Mouse (Mus musculus): ENCODE results near the gene Pdzd8. TPM values are rescaled to one million over a fixed set of nuclear protein-coding genes. Genes with fewer than 3 reads are reported as not detected.

Pdzd8 gene
- polyA plus RNA-seq, 1 experiment from 2014 or later = 12.6 TPM

GRCm38 (mm10) chr19:59315308-59315707 is 30.3 kb downstream of the Pdzd8 start:
- Histone ChIP-seq H3K4me2 (ENCODE audit: low read length) (no peak overlapping the region), H3K27me3 (ENCODE audit: control insufficient read depth, insufficient read depth, low read length) (no peaks in the 10 kb centered on the region), H3K9me3 (ENCODE audit: control insufficient read depth, low read length) (no peaks in the 10 kb centered on the region), H3K4me1 (ENCODE audit: control insufficient read depth in 2 of 2, insufficient read depth in 2 of 2, low read length in 2 of 2) (no peaks in the 10 kb centered on the region), H3K27ac (replicated peaks in 1 of 2; ENCODE audit: control insufficient read depth in 1 of 2, insufficient read depth in 1 of 2, low read depth in 2 of 2, low read length in 2 of 2) (no peak overlapping the region), H3K4me3 (ENCODE audit: control insufficient read depth in 1 of 2, insufficient read depth in 1 of 2, low read depth in 1 of 2, low read length in 2 of 2) (no peak overlapping the region), H3K9ac (ENCODE audit: low read length) (no peak overlapping the region), H3K36me3 (ENCODE audit: control insufficient read depth, insufficient read depth, low read length) (peaks cover 6% of the 10 kb centered on the region; the same call in 1 of the 2 replicates)
- ATAC-seq (ENCODE audit: insufficient number of reproducible peaks, insufficient read depth, low FRiP score, low read depth) = no peak

- no peak overlapping the region for H3K9ac ChIP-seq (ENCODE audit: low read length)
- H3K27me3 ChIP-seq (ENCODE audit: control insufficient read depth, insufficient read depth, low read length) = no peaks in the 10 kb centered on the region
- no peak overlapping the region for H3K4me3 ChIP-seq (ENCODE audit: control insufficient read depth in 1 of 2, insufficient read depth in 1 of 2, low read depth in 1 of 2, low read length in 2 of 2)
- no peak for ATAC-seq (ENCODE audit: insufficient number of reproducible peaks, insufficient read depth, low FRiP score, low read depth)
- H3K9me3 ChIP-seq (ENCODE audit: control insufficient read depth, low read length) = no peaks in the 10 kb centered on the region
- WGBS = 74% methylated on average over 5 of the region's 5 CpGs
- H3K27ac ChIP-seq (replicated peaks in 1 of 2; ENCODE audit: control insufficient read depth in 1 of 2, insufficient read depth in 1 of 2, low read depth in 2 of 2, low read length in 2 of 2) = no peak overlapping the region
- H3K4me1 ChIP-seq (ENCODE audit: control insufficient read depth in 2 of 2, insufficient read depth in 2 of 2, low read length in 2 of 2) = 0 out of 4 replicates have a peak, but pooled peaks cover 0 to 4% of the 10 kb centered on the region in 2 experiments
- H3K4me2 ChIP-seq (ENCODE audit: low read length) = no peak overlapping the region
- peaks cover 8% of the 10 kb centered on the region; the same call in 1 of the 2 replicates for H3K36me3 ChIP-seq (ENCODE audit: control insufficient read depth, insufficient read depth, low read length)
These were observed 53.3 kb downstream of the Pdzd8 start for GRCm38 (mm10) chr19:59292183-59292839.

- no peak overlapping the region for H3K4me3 ChIP-seq (ENCODE audit: control insufficient read depth in 1 of 2, insufficient read depth in 1 of 2, low read depth in 1 of 2, low read length in 2 of 2)
- H3K4me2 ChIP-seq (ENCODE audit: low read length) = no peak overlapping the region
- no peaks in the 10 kb centered on the region for H3K9me3 ChIP-seq (ENCODE audit: control insufficient read depth, low read length)
- 71% methylated on average over 6 of the region's 6 CpGs for WGBS
- H3K27me3 ChIP-seq (ENCODE audit: control insufficient read depth, insufficient read depth, low read length) = no peaks in the 10 kb centered on the region
- H3K36me3 ChIP-seq (ENCODE audit: control insufficient read depth, insufficient read depth, low read length) = 0 out of 2 replicates have a peak, but pooled peaks cover under 1% of the 10 kb centered on the region
- no peak overlapping the region for H3K9ac ChIP-seq (ENCODE audit: low read length)
- no peak overlapping the region for H3K27ac ChIP-seq (replicated peaks in 1 of 2; ENCODE audit: control insufficient read depth in 1 of 2, insufficient read depth in 1 of 2, low read depth in 2 of 2, low read length in 2 of 2)
- ATAC-seq (ENCODE audit: insufficient number of reproducible peaks, insufficient read depth, low FRiP score, low read depth) = no peak
- H3K4me1 ChIP-seq (ENCODE audit: control insufficient read depth in 2 of 2, insufficient read depth in 2 of 2, low read length in 2 of 2) = 0 out of 4 replicates have a peak, but pooled peaks cover 0 to 4% of the 10 kb centered on the region in 2 experiments
These were observed 55.8 kb downstream of the Pdzd8 start for GRCm38 (mm10) chr19:59289811-59290210.

- Histone ChIP-seq H3K9ac (ENCODE audit: low read length) (no peak overlapping the region), H3K4me1 (ENCODE audit: control insufficient read depth in 2 of 2, insufficient read depth in 2 of 2, low read length in 2 of 2) (0 out of 4 replicates have a peak, but pooled peaks cover 0 to 4% of the 10 kb centered on the region in 2 experiments)
These were observed 56.5 kb downstream of the Pdzd8 start for GRCm38 (mm10) chr19:59289042-59289441.

GRCm38 (mm10) chr19:59282001-59282400 is 63.6 kb downstream of the Pdzd8 start:
- Histone ChIP-seq H3K4me3 (ENCODE audit: control insufficient read depth in 1 of 2, insufficient read depth in 1 of 2, low read depth in 1 of 2, low read length in 2 of 2) (no peak overlapping the region), H3K36me3 (ENCODE audit: control insufficient read depth, insufficient read depth, low read length) (no peaks in the 10 kb centered on the region), H3K4me2 (ENCODE audit: low read length) (no peak overlapping the region), H3K27ac (replicated peaks in 1 of 2; ENCODE audit: control insufficient read depth in 1 of 2, insufficient read depth in 1 of 2, low read depth in 2 of 2, low read length in 2 of 2) (no peak overlapping the region), H3K9ac (ENCODE audit: low read length) (no peak overlapping the region), H3K4me1 (ENCODE audit: control insufficient read depth in 2 of 2, insufficient read depth in 2 of 2, low read length in 2 of 2) (no peaks in the 10 kb centered on the region), H3K27me3 (ENCODE audit: control insufficient read depth, insufficient read depth, low read length) (no peaks in the 10 kb centered on the region), H3K9me3 (ENCODE audit: control insufficient read depth, low read length) (no peaks in the 10 kb centered on the region)
- 71% methylated on average over 3 of the region's 3 CpGs for WGBS
- no peak for ATAC-seq (ENCODE audit: insufficient number of reproducible peaks, insufficient read depth, low FRiP score, low read depth)

More at GRCm38 (mm10) chr19:59289042-59289441, 56.5 kb downstream of the Pdzd8 start:
- Histone ChIP-seq H3K4me2 (ENCODE audit: low read length) (no peak overlapping the region), H3K27ac (replicated peaks in 1 of 2; ENCODE audit: control insufficient read depth in 1 of 2, insufficient read depth in 1 of 2, low read depth in 2 of 2, low read length in 2 of 2) (no peak overlapping the region), H3K36me3 (ENCODE audit: control insufficient read depth, insufficient read depth, low read length) (no peaks in the 10 kb centered on the region), H3K27me3 (ENCODE audit: control insufficient read depth, insufficient read depth, low read length) (no peaks in the 10 kb centered on the region), H3K4me3 (ENCODE audit: control insufficient read depth in 1 of 2, insufficient read depth in 1 of 2, low read depth in 1 of 2, low read length in 2 of 2) (no peak overlapping the region), H3K9me3 (ENCODE audit: control insufficient read depth, low read length) (no peaks in the 10 kb centered on the region)
- ATAC-seq (ENCODE audit: insufficient number of reproducible peaks, insufficient read depth, low FRiP score, low read depth) = no peak

- H3K36me3 ChIP-seq (ENCODE audit: control insufficient read depth, insufficient read depth, low read length) = no peaks in the 10 kb centered on the region
- H3K9ac ChIP-seq (ENCODE audit: low read length) = no peak overlapping the region
- no peak overlapping the region for H3K4me2 ChIP-seq (ENCODE audit: low read length)
- no peak overlapping the region for H3K4me3 ChIP-seq (ENCODE audit: control insufficient read depth in 1 of 2, insufficient read depth in 1 of 2, low read depth in 1 of 2, low read length in 2 of 2)
- H3K27me3 ChIP-seq (ENCODE audit: control insufficient read depth, insufficient read depth, low read length) = no peaks in the 10 kb centered on the region
- no peak overlapping the region for H3K27ac ChIP-seq (replicated peaks in 1 of 2; ENCODE audit: control insufficient read depth in 1 of 2, insufficient read depth in 1 of 2, low read depth in 2 of 2, low read length in 2 of 2)
- no peak for ATAC-seq (ENCODE audit: insufficient number of reproducible peaks, insufficient read depth, low FRiP score, low read depth)
- no peaks in the 10 kb centered on the region for H3K9me3 ChIP-seq (ENCODE audit: control insufficient read depth, low read length)
- H3K4me1 ChIP-seq (ENCODE audit: control insufficient read depth in 2 of 2, insufficient read depth in 2 of 2, low read length in 2 of 2) = no peaks in the 10 kb centered on the region
These were observed 64.7 kb downstream of the Pdzd8 start for GRCm38 (mm10) chr19:59280841-59281240.

- Histone ChIP-seq H3K4me2 (ENCODE audit: low read length) (no peak overlapping the region), H3K9ac (ENCODE audit: low read length) (no peak overlapping the region), H3K36me3 (ENCODE audit: control insufficient read depth, insufficient read depth, low read length) (no peaks in the 10 kb centered on the region), H3K27ac (replicated peaks in 1 of 2; ENCODE audit: control insufficient read depth in 1 of 2, insufficient read depth in 1 of 2, low read depth in 2 of 2, low read length in 2 of 2) (no peak overlapping the region), H3K27me3 (ENCODE audit: control insufficient read depth, insufficient read depth, low read length) (no peaks in the 10 kb centered on the region), H3K4me3 (ENCODE audit: control insufficient read depth in 1 of 2, insufficient read depth in 1 of 2, low read depth in 1 of 2, low read length in 2 of 2) (no peak overlapping the region), H3K9me3 (ENCODE audit: control insufficient read depth, low read length) (no peaks in the 10 kb centered on the region), H3K4me1 (ENCODE audit: control insufficient read depth in 2 of 2, insufficient read depth in 2 of 2, low read length in 2 of 2) (no peaks in the 10 kb centered on the region)
- ATAC-seq (ENCODE audit: insufficient number of reproducible peaks, insufficient read depth, low FRiP score, low read depth) = no peak
- WGBS = 87% methylated on average over 7 of the region's 7 CpGs
These were observed 69.2 kb downstream of the Pdzd8 start for GRCm38 (mm10) chr19:59276354-59276753.

GRCm38 (mm10) chr19:59273190-59273589 is 72.4 kb downstream of the Pdzd8 start:
- no peaks in the 10 kb centered on the region for H3K36me3 ChIP-seq (ENCODE audit: control insufficient read depth, insufficient read depth, low read length)
- no peak overlapping the region for H3K4me3 ChIP-seq (ENCODE audit: control insufficient read depth in 1 of 2, insufficient read depth in 1 of 2, low read depth in 1 of 2, low read length in 2 of 2)
- H3K27ac ChIP-seq (replicated peaks in 1 of 2; ENCODE audit: control insufficient read depth in 1 of 2, insufficient read depth in 1 of 2, low read depth in 2 of 2, low read length in 2 of 2) = no peak overlapping the region
- H3K27me3 ChIP-seq (ENCODE audit: control insufficient read depth, insufficient read depth, low read length) = no peaks in the 10 kb centered on the region
- no peaks in the 10 kb centered on the region for H3K9me3 ChIP-seq (ENCODE audit: control insufficient read depth, low read length)
- ATAC-seq (ENCODE audit: insufficient number of reproducible peaks, insufficient read depth, low FRiP score, low read depth) = no peak
- no peak overlapping the region for H3K9ac ChIP-seq (ENCODE audit: low read length)
- H3K4me1 ChIP-seq (ENCODE audit: control insufficient read depth in 2 of 2, insufficient read depth in 2 of 2, low read length in 2 of 2) = 0 out of 4 replicates have a peak, but pooled peaks cover 0 to 3% of the 10 kb centered on the region in 2 experiments
- no peak overlapping the region for H3K4me2 ChIP-seq (ENCODE audit: low read length)
- WGBS = 83% methylated on average over 7 of the region's 7 CpGs
